Mouse (Mus musculus) embryo, embryonic 11 days (tissue): ENCODE data around the gene Enpp7.

ENCODE experiments used
- DNase-seq: peaks from one replicate; pipeline ENCODE4 v3.0.0-alpha.2; 2015

Enpp7 gene

GRCm38 (mm10) chr11:118998540-118999265 lies 10.7 kb downstream of the Enpp7 start:
- DNase-seq: peak; percentile 94

- peak; percentile 79 for DNase-seq
These were observed 11.4 kb downstream of the Enpp7 start for GRCm38 (mm10) chr11:118999361-118999804.

GRCm38 (mm10) chr11:119000877-119001276 lies 12.9 kb downstream of the Enpp7 start:
- DNase-seq: no peak

- no peak for DNase-seq
These were observed 13.6 kb downstream of the Enpp7 start for GRCm38 (mm10) chr11:119001493-119002128.

GRCm38 (mm10) chr11:119005547-119006275 lies 17.7 kb downstream of the Enpp7 start:
- DNase-seq: no peak

- no peak for DNase-seq
These were observed 18.5 kb downstream of the Enpp7 start for GRCm38 (mm10) chr11:119006462-119006861.

- DNase-seq: peak; percentile 54
These were observed 19.8 kb downstream of the Enpp7 start for GRCm38 (mm10) chr11:119007461-119008456.

GRCm38 (mm10) chr11:119014455-119014854 lies 26.5 kb downstream of the Enpp7 start:
- DNase-seq: no peak

GRCm38 (mm10) chr11:119017506-119017905 lies 29.5 kb downstream of the Enpp7 start:
- no peak for DNase-seq

GRCm38 (mm10) chr11:119021180-119021579 lies 33.2 kb downstream of the Enpp7 start:
- DNase-seq: no peak

GRCm38 (mm10) chr11:119022068-119022894 lies 34.3 kb downstream of the Enpp7 start:
- DNase-seq: peak; percentile 49

GRCm38 (mm10) chr11:119022895-119023615 lies 35.1 kb downstream of the Enpp7 start, which contains the start of gene Cbx2:
Gene Cbx2 (plus strand): TSS chr11:119022962.
- peak; percentile 97 for DNase-seq

GRCm38 (mm10) chr11:119023616-119023980 lies 35.6 kb downstream of the Enpp7 start:
- DNase-seq: peak; percentile 86

GRCm38 (mm10) chr11:119024260-119024659 lies 36.3 kb downstream of the Enpp7 start:
- no peak for DNase-seq

- no peak for DNase-seq
These were observed 38.2 kb downstream of the Enpp7 start for GRCm38 (mm10) chr11:119026203-119026602.

GRCm38 (mm10) chr11:119033874-119034558 lies 46.0 kb downstream of the Enpp7 start:
- DNase-seq: peak; percentile 92

GRCm38 (mm10) chr11:119034635-119035034 lies 46.6 kb downstream of the Enpp7 start:
- DNase-seq: no peak

GRCm38 (mm10) chr11:119035094-119035685 lies 47.2 kb downstream of the Enpp7 start:
- no peak for DNase-seq

GRCm38 (mm10) chr11:119035686-119036165 lies 47.7 kb downstream of the Enpp7 start:
- DNase-seq: peak; percentile 66
